Mouse (Mus musculus): Measurements from ENCODE around the gene Ccdc162. TPM values are rescaled to one million over a fixed set of nuclear protein-coding genes. Genes with fewer than 3 reads are reported as not detected.

Ccdc162 gene
- polyA plus RNA-seq, 1 experiment from 2014 or later: 0.71 TPM

- 30% methylated on average over 3 of the region's 3 CpGs for WGBS
- Histone ChIP-seq H3K4me3 (replicated peaks) (no peak overlapping the region), H3K36me3 (no peaks in the 10 kb centered on the region), H3K9me3 (peaks cover 9% of the 10 kb centered on the region), H3K27me3 (no peaks in the 10 kb centered on the region; the same call in 1 of the 2 replicates), H3K27ac (peak overlapping the region; percentile 53; the same call in 1 of the 2 replicates), H3K9ac (replicated peaks) (no peak overlapping the region), H3K4me1 (replicated peaks) (peaks cover 27% of the 10 kb centered on the region), H3K4me2 (no peak overlapping the region)
- ATAC-seq (ENCODE audit: insufficient number of reproducible peaks, insufficient read depth, low FRiP score, low TSS enrichment, low read depth): no peak
Measured at GRCm38 (mm10) chr10:41552319-41552718, 164.1 kb downstream of the Ccdc162 start.

DNA sequence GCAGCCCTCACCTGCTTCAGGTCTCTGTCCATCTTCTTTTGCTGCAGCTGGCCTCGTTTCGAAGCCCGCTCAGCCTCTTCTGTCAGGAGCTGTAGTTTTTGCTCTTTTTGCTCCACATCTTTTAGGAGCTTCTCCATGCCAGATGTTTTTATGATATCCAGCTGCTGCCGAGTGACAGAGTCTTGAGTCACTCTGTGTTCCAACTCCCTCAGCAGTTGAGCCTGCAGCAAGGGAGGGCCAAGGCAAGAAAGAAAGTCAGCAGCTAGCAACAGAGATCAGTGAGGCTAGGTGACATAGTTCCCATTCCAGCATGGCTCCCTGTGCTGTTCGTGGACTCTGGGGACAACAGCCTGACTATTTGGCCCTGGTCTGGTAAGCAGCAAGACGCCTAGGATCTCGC lies 165.7 kb downstream of the Ccdc162 start:
- WGBS: 66% methylated on average over 7 of the region's 7 CpGs
- no peak overlapping the region for H3K27ac ChIP-seq
- no peaks in the 10 kb centered on the region for H3K36me3 ChIP-seq
- no peaks in the 10 kb centered on the region; the same call in 1 of the 2 replicates for H3K27me3 ChIP-seq
- H3K9ac ChIP-seq (replicated peaks): no peak overlapping the region
- peaks cover 27% of the 10 kb centered on the region for H3K4me1 ChIP-seq (replicated peaks)
- H3K9me3 ChIP-seq: peaks cover 9% of the 10 kb centered on the region
- ATAC-seq (ENCODE audit: insufficient number of reproducible peaks, insufficient read depth, low FRiP score, low TSS enrichment, low read depth): no peak
- H3K4me3 ChIP-seq (replicated peaks): no peak overlapping the region
- H3K4me2 ChIP-seq: no peak overlapping the region

DNA sequence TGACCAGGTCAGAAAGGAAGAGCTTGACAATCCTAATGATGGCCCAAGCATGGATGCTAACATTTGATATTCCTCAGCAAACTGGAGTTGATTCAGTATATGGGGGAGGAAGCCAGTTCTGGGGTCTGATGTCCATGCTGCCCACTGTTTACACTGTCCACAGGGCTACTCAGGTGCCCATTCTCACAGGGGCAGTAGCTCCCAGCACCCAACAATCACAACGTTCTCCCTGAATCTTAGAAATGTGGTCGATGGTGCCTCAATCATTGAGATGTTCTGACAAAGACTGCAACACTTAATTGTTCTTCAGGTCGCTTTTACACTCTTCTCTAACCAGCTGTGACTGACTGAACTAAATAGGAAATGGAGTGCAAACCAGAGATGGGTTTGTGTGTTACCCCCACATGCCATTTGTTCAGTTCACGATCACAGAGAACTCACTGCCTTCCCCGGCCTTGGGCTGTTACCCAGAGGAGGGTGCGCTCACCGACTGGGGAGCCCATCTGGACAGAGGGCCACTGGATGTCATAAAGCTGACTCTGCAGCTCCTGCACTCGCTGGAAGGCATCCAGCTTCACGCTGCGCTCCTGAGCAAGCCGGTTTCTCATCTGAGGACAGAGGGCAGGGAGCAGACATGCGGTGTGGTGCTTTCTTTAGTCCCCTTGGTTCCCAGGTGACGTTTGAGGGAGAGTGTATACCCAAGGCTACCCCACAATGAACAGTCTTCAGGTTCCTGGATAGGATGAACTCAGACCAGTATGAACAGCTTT lies 169.9 kb downstream of the Ccdc162 start:
- H3K9me3 ChIP-seq: peaks cover 9% of the 10 kb centered on the region
- no peak overlapping the region for H3K27ac ChIP-seq
- H3K36me3 ChIP-seq: no peaks in the 10 kb centered on the region
- ATAC-seq (ENCODE audit: insufficient number of reproducible peaks, insufficient read depth, low FRiP score, low TSS enrichment, low read depth): no peak
- no peaks in the 10 kb centered on the region for H3K27me3 ChIP-seq
- WGBS: 52% methylated on average over 13 of the region's 13 CpGs
- no peak overlapping the region for H3K9ac ChIP-seq (replicated peaks)
- no peak overlapping the region for H3K4me3 ChIP-seq (replicated peaks)
- H3K4me1 ChIP-seq (replicated peaks): peaks cover 18% of the 10 kb centered on the region
- no peak overlapping the region for H3K4me2 ChIP-seq

GRCm38 (mm10) chr10:41545224-41545755 lies 171.1 kb downstream of the Ccdc162 start:
- WGBS: 57% methylated on average over 7 of the region's 7 CpGs
- ATAC-seq (ENCODE audit: insufficient number of reproducible peaks, insufficient read depth, low FRiP score, low TSS enrichment, low read depth): no peak

DNA sequence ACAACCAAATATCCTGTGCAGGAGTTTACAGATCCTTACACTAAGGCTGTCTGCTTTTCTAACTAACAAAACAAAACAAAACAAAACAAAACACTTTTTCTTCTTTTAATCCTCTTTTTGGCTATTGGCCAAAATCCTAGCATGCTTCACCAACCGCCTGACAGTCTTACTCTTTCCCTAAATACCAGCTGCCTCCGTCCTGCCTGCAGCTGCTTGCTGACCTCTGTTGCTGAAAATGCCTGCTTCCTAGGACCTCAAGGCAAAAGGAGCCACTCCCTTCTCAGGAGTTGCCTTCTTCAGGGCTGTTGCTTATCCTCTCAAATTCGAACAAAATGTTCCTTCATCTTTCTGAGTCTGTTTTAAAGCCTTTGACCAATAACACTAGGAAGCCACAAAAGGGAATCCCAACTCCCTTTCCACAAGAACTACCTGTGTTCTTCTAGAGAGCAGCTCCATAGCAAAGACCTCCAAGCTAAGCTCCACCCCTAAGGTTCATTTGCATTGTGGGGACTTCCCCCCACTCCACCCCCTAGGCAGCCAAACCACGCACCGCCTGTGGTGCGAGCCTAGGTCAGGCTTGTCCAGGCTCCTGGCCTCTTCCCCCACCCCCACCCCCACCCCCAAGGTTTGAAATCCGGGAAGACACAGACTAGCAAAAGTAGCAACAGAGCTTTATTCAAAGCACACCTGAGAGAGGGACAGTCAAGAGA lies 171.8 kb downstream of the Ccdc162 start:
- H3K9me3 ChIP-seq: peaks cover 9% of the 10 kb centered on the region
- no peaks in the 10 kb centered on the region for H3K27me3 ChIP-seq
- no peak overlapping the region for H3K4me3 ChIP-seq (replicated peaks)
- H3K4me1 ChIP-seq (replicated peaks): peaks cover 11% of the 10 kb centered on the region
- H3K27ac ChIP-seq: no peak overlapping the region; the same call in 1 of the 2 replicates
- no peak overlapping the region for H3K9ac ChIP-seq (replicated peaks)
- WGBS: 6% methylated on average over 7 of the region's 7 CpGs
- no peak for ATAC-seq (ENCODE audit: insufficient number of reproducible peaks, insufficient read depth, low FRiP score, low TSS enrichment, low read depth)
- H3K36me3 ChIP-seq: no peaks in the 10 kb centered on the region
- no peak overlapping the region for H3K4me2 ChIP-seq

More at GRCm38 (mm10) chr10:41545224-41545755, 171.1 kb downstream of the Ccdc162 start:
- Histone ChIP-seq H3K27ac (no peak overlapping the region), H3K4me1 (replicated peaks) (peaks cover 11% of the 10 kb centered on the region), H3K9ac (replicated peaks) (no peak overlapping the region), H3K9me3 (peaks cover 9% of the 10 kb centered on the region), H3K4me2 (no peak overlapping the region), H3K27me3 (no peaks in the 10 kb centered on the region), H3K4me3 (replicated peaks) (no peak overlapping the region), H3K36me3 (no peaks in the 10 kb centered on the region)

DNA sequence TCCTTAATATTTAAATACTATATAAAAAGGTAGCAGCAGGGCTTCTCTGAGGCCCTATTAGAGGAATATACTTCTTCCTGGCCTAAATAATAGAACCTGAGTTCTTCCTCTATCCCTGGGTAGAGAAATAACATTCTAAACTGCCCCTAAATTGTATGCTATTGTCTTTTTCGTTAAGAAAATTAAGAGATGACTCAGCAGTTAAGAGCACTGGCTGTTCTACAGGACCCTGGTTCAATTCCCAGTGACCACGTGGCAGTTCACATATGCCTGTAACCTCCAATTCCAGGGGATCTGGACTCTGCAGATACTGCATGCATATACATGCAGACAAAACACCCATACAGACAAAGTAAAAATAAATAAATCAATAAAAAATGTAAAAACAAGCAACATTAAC lies 172.6 kb downstream of the Ccdc162 start:
- H3K36me3 ChIP-seq: peaks cover 7% of the 10 kb centered on the region
- no peaks in the 10 kb centered on the region for H3K27me3 ChIP-seq
- H3K9ac ChIP-seq (replicated peaks): no peak overlapping the region
- no peak overlapping the region for H3K4me3 ChIP-seq (replicated peaks)
- peaks cover 11% of the 10 kb centered on the region for H3K4me1 ChIP-seq (replicated peaks)
- 67% methylated on average over 2 of the region's 2 CpGs for WGBS
- H3K27ac ChIP-seq: no peak overlapping the region
- H3K4me2 ChIP-seq: no peak overlapping the region
- no peak for ATAC-seq (ENCODE audit: insufficient number of reproducible peaks, insufficient read depth, low FRiP score, low TSS enrichment, low read depth)
- peaks cover 4% of the 10 kb centered on the region; the same call in 1 of the 2 replicates for H3K9me3 ChIP-seq

DNA sequence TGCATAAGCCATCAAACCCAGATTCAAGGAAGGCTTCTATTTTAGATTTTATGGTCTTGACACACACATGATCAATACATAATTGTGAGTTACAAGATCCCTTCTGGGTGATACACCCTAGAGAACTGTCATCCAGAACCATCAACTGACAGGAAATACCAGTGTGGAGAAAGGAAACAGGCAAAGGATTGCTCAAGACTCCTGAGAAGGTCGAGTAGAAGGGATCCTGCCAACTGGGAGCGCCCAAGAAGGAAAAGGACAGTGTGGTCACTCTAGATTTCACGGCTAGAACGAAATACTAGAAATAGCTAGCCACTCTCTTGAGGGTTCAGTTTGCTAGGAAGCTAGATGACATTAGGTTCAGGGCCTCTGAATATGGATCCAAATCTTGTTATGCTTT lies 173.0 kb downstream of the Ccdc162 start:
- peaks cover 9% of the 10 kb centered on the region for H3K36me3 ChIP-seq
- 0 out of 2 replicates have a peak, but pooled peaks cover under 1% of the 10 kb centered on the region for H3K9me3 ChIP-seq
- no peak for ATAC-seq (ENCODE audit: insufficient number of reproducible peaks, insufficient read depth, low FRiP score, low TSS enrichment, low read depth)
- WGBS: 86% methylated on average over 4 of the region's 4 CpGs
- H3K4me1 ChIP-seq (replicated peaks): peaks cover 11% of the 10 kb centered on the region
- H3K27ac ChIP-seq: no peak overlapping the region
- H3K9ac ChIP-seq (replicated peaks): no peak overlapping the region
- no peak overlapping the region for H3K4me2 ChIP-seq
- no peaks in the 10 kb centered on the region for H3K27me3 ChIP-seq
- H3K4me3 ChIP-seq (replicated peaks): no peak overlapping the region

DNA sequence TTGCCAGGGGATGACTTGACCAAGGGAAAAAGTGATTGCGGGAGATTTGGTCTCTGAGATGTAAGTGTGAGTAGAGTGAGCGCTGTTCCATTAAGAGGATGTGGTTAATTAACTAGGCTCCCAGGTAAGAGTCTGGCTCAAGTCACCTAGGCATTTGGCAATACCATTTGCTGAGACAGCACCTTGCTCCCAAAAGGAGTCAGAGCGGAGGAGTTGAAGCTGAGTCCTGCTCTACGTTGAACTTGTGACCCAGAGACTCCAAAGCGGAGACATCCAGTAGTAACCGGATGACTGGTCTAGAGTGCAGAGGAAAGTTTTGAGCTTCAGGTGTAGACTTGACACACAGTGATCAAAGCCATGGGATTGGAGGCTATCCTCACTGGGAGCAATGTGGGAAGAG lies 174.4 kb downstream of the Ccdc162 start:
- H3K27ac ChIP-seq: no peak overlapping the region
- no peak overlapping the region for H3K4me2 ChIP-seq
- no peak overlapping the region for H3K4me3 ChIP-seq (replicated peaks)
- WGBS: 95% methylated on average over 6 of the region's 6 CpGs
- ATAC-seq (ENCODE audit: insufficient number of reproducible peaks, insufficient read depth, low FRiP score, low TSS enrichment, low read depth): no peak
- H3K4me1 ChIP-seq (replicated peaks): peaks cover 11% of the 10 kb centered on the region
- peaks cover 21% of the 10 kb centered on the region for H3K36me3 ChIP-seq
- H3K9me3 ChIP-seq: no peaks in the 10 kb centered on the region
- no peak overlapping the region for H3K9ac ChIP-seq (replicated peaks)
- H3K27me3 ChIP-seq: no peaks in the 10 kb centered on the region

DNA sequence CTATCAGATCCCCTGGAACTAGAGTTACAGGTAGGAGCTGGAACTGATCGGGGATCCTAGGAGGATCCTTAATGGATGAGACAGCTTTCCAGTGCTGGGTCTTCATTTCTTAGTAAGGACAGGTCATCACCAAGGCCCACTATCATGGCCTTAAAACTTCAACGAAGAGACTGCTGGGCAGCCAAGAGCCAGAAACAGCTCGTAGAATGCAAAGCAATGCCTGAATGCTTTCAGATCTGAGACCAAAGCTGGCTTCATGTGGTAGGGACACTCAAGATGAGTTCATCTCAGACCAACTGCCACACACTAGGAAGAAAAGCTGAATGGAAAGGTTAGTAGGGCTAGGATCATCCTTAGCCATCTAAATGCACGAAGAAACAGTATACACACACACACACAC lies 177.4 kb downstream of the Ccdc162 start:
- H3K4me2 ChIP-seq: no peak overlapping the region
- no peak for ATAC-seq (ENCODE audit: insufficient number of reproducible peaks, insufficient read depth, low FRiP score, low TSS enrichment, low read depth)
- no peak overlapping the region for H3K4me3 ChIP-seq (replicated peaks)
- H3K4me1 ChIP-seq (replicated peaks): no peaks in the 10 kb centered on the region
- H3K27me3 ChIP-seq: no peaks in the 10 kb centered on the region
- no peaks in the 10 kb centered on the region for H3K9me3 ChIP-seq
- no peak overlapping the region for H3K27ac ChIP-seq
- H3K9ac ChIP-seq (replicated peaks): no peak overlapping the region
- H3K36me3 ChIP-seq: peaks cover 45% of the 10 kb centered on the region
- WGBS: 98% methylated on average over 4 of the region's 4 CpGs

GRCm38 (mm10) chr10:41537983-41538330 lies 178.5 kb downstream of the Ccdc162 start:
- Histone ChIP-seq H3K27ac (no peak overlapping the region), H3K4me2 (no peak overlapping the region), H3K9me3 (no peaks in the 10 kb centered on the region), H3K4me1 (replicated peaks) (no peaks in the 10 kb centered on the region), H3K9ac (replicated peaks) (no peak overlapping the region), H3K36me3 (peaks cover 56% of the 10 kb centered on the region), H3K27me3 (no peaks in the 10 kb centered on the region), H3K4me3 (replicated peaks) (no peak overlapping the region)
- 90% methylated on average over 3 of the region's 3 CpGs for WGBS
- ATAC-seq (ENCODE audit: insufficient number of reproducible peaks, insufficient read depth, low FRiP score, low TSS enrichment, low read depth): no peak

GRCm38 (mm10) chr10:41537226-41537982 lies 179.0 kb downstream of the Ccdc162 start:
- 84% methylated on average over 4 of the region's 4 CpGs for WGBS
- Histone ChIP-seq H3K9me3 (no peaks in the 10 kb centered on the region), H3K27me3 (no peaks in the 10 kb centered on the region), H3K4me2 (no peak overlapping the region), H3K36me3 (peaks cover 61% of the 10 kb centered on the region), H3K9ac (replicated peaks) (no peak overlapping the region), H3K4me3 (replicated peaks) (no peak overlapping the region), H3K27ac (no peak overlapping the region), H3K4me1 (replicated peaks) (no peaks in the 10 kb centered on the region)
- ATAC-seq (ENCODE audit: insufficient number of reproducible peaks, insufficient read depth, low FRiP score, low TSS enrichment, low read depth): no peak

Data from limb, embryonic 12.5 days (tissue).